Mouse (Mus musculus): Measurements from ENCODE around the gene Gm6657. TPM values are rescaled to one million over a fixed set of nuclear protein-coding genes. Genes with fewer than 3 reads are reported as not detected.

The Gm6657 gene
- polyA plus RNA-seq, 2 experiments = not detected

DNA sequence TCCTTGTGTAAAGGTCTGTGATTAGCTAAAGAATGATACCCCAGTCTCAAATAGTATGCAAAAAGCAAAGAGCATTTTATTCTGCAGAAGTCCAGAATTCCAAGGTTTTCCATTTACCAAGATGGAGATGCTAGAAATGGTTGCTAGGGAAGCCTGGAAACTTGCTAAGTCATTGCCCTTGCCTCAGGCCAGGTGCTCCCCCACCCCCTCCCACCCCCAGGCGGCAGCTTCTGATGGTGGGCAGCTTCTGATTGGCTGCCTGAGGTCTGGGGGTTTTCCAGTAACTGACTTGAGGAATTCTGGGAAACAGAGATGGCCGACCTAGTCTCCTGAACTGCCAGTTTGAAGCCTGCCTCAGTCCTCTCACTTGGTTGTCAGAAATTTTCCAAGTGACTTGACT, 12.6 kb upstream of the Gm6657 start:
- Histone ChIP-seq H3K27ac (no peak overlapping the region), H3K27me3 (ENCODE audit: control insufficient read depth, insufficient read depth, low read length) (no peaks in the 10 kb centered on the region), H3K4me2 (ENCODE audit: low read depth) (no peak overlapping the region), H3K9ac (replicated peaks) (no peak overlapping the region), H3K36me3 (replicated peaks; ENCODE audit: control insufficient read depth, insufficient read depth, low read depth) (no peaks in the 10 kb centered on the region), H3K4me3 (ENCODE audit: insufficient read depth in 1 of 2, low read depth in 2 of 2, low read length in 2 of 2) (no peak overlapping the region), H3K4me1 (replicated peaks; ENCODE audit: control insufficient read depth in 2 of 2, insufficient read depth in 2 of 2, low read length in 1 of 2) (no peaks in the 10 kb centered on the region), H3K9me3 (ENCODE audit: control insufficient read depth, low read length) (no peaks in the 10 kb centered on the region)
- 38% methylated on average over 2 of the region's 2 CpGs for WGBS (ENCODE audit: insufficient replicate concordance)
- no peak for DNase-seq (ENCODE audit: low read depth in 3 of 3, low spot score in 3 of 3)
- TF ChIP-seq EP300 (IDR thresholded peaks at IDR 0.05; ENCODE audit: low read depth) (no peak), CTCF (IDR thresholded peaks at IDR 0.05; ENCODE audit: low read depth) (no peak)
- ATAC-seq (ENCODE audit: insufficient read depth) = no peak

- Histone ChIP-seq H3K4me3 (ENCODE audit: insufficient read depth in 1 of 2, low read depth in 2 of 2, low read length in 2 of 2) (no peak overlapping the region), H3K4me1 (replicated peaks; ENCODE audit: control insufficient read depth in 2 of 2, insufficient read depth in 2 of 2, low read length in 1 of 2) (no peaks in the 10 kb centered on the region), H3K9ac (replicated peaks) (no peak overlapping the region), H3K27ac (no peak overlapping the region), H3K27me3 (ENCODE audit: control insufficient read depth, insufficient read depth, low read length) (no peaks in the 10 kb centered on the region), H3K36me3 (replicated peaks; ENCODE audit: control insufficient read depth, insufficient read depth, low read depth) (no peaks in the 10 kb centered on the region), H3K9me3 (ENCODE audit: control insufficient read depth, low read length) (no peaks in the 10 kb centered on the region), H3K4me2 (ENCODE audit: low read depth) (no peak overlapping the region)
- ATAC-seq (ENCODE audit: insufficient read depth) (no peak), DNase-seq (ENCODE audit: low read depth in 3 of 3, low spot score in 3 of 3) (no peak)
- WGBS (ENCODE audit: insufficient replicate concordance) = 6% methylated on average over 2 of the region's 2 CpGs
- TF ChIP-seq EP300 (IDR thresholded peaks at IDR 0.05; ENCODE audit: low read depth) (no peak), CTCF (IDR thresholded peaks at IDR 0.05; ENCODE audit: low read depth) (no peak)
Observed at GRCm38 (mm10) chr12:78195368-78195767, 1.3 kb downstream of the Gm6657 start.

DNA sequence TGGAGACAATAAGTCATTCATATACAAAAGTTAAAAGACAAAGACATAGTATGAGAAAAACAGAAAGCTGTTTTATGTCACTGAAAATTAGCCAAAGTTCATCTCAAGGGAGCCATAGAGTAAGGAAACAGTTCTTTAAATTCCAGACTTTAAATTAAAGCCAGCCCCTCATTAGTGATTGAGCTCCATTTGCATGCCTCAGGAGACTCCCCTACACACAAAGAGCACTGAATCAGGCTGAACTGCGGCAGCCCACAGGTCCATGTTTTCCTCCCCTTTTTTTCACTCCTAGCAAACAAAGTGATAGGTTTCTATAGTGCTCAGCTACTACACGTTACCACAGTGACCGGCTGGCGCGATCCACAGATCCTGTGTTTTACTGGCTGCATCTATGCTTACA, 9.6 kb downstream of the Gm6657 start:
- Histone ChIP-seq H3K4me3 (ENCODE audit: insufficient read depth in 1 of 2, low read depth in 2 of 2, low read length in 2 of 2) (no peak overlapping the region), H3K36me3 (replicated peaks; ENCODE audit: control insufficient read depth, insufficient read depth, low read depth) (no peaks in the 10 kb centered on the region), H3K27me3 (ENCODE audit: control insufficient read depth, insufficient read depth, low read length) (no peaks in the 10 kb centered on the region), H3K27ac (no peak overlapping the region), H3K9me3 (ENCODE audit: control insufficient read depth, low read length) (no peaks in the 10 kb centered on the region), H3K4me2 (ENCODE audit: low read depth) (no peak overlapping the region), H3K9ac (replicated peaks) (no peak overlapping the region), H3K4me1 (replicated peaks; ENCODE audit: control insufficient read depth in 2 of 2, insufficient read depth in 2 of 2, low read length in 1 of 2) (0 out of 4 replicates have a peak, but pooled peaks cover 0 to 2% of the 10 kb centered on the region in 2 experiments)
- WGBS (ENCODE audit: insufficient replicate concordance) = 71% methylated on average over 5 of the region's 5 CpGs
- TF ChIP-seq CTCF (IDR thresholded peaks at IDR 0.05; ENCODE audit: low read depth) = no peak
- no peak for ATAC-seq (ENCODE audit: insufficient read depth)
- DNase-seq (ENCODE audit: low read depth in 3 of 3, low spot score in 3 of 3) = no peak

DNA sequence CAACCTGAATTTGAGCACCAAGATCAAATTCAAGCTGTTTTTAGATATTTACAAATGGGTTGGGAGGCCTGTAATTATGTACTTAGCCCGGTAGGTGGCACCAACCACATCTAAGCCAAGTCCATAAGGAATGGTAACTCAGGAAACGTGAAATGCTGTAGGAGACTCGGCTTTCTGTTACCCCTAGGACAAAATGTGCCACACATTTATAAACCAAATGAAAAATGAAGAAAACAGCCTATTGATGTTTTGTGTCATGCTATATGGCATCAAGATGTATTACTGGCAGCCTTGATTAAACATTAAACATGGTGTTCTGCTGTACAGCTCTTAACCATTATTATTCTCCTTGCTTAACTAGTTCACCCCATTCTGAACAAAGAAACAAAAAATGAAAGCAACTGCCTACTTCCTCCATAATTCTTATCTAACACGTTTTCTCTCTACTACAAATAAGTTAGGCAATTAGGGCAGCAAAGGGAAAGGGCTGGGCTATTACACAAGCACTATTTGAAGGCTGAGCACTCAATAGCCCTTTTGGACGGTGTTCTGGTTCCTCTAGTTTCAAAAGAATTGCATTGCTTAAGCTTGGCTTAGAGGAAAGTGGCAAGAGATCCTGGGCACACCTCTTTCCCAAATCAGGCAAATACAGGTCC, 12.0 kb downstream of the Gm6657 start:
- no peak overlapping the region for H3K9ac ChIP-seq (replicated peaks)
- H3K36me3 ChIP-seq (replicated peaks; ENCODE audit: control insufficient read depth, insufficient read depth, low read depth) = no peaks in the 10 kb centered on the region
- H3K4me1 ChIP-seq (replicated peaks; ENCODE audit: control insufficient read depth in 2 of 2, insufficient read depth in 2 of 2, low read length in 1 of 2) = 0 out of 4 replicates have a peak, but pooled peaks cover 0 to 2% of the 10 kb centered on the region in 2 experiments
- no peak overlapping the region for H3K4me3 ChIP-seq (ENCODE audit: insufficient read depth in 1 of 2, low read depth in 2 of 2, low read length in 2 of 2)
- no peaks in the 10 kb centered on the region for H3K27me3 ChIP-seq (ENCODE audit: control insufficient read depth, insufficient read depth, low read length)
- peak; percentile 38 to 47 (median 45) for DNase-seq (ENCODE audit: low read depth in 3 of 3, low spot score in 3 of 3)
- H3K4me2 ChIP-seq (ENCODE audit: low read depth) = peak overlapping the region; percentile 47
- no peaks in the 10 kb centered on the region for H3K9me3 ChIP-seq (ENCODE audit: control insufficient read depth, low read length)
- H3K27ac ChIP-seq = no peak overlapping the region
- TF ChIP-seq CTCF (IDR thresholded peaks at IDR 0.05; ENCODE audit: low read depth) (peak; percentile 72), EP300 (IDR thresholded peaks at IDR 0.05; ENCODE audit: low read depth) (no peak)
- ATAC-seq (ENCODE audit: insufficient read depth) = 0 out of 2 replicates have a peak, but pooled peaks have one; percentile 56
- WGBS (ENCODE audit: insufficient replicate concordance) = 7% methylated on average over 5 of the region's 5 CpGs

- ATAC-seq (ENCODE audit: insufficient read depth) = no peak
- H3K27me3 ChIP-seq (ENCODE audit: control insufficient read depth, insufficient read depth, low read length) = no peaks in the 10 kb centered on the region
- H3K4me3 ChIP-seq (ENCODE audit: insufficient read depth in 1 of 2, low read depth in 2 of 2, low read length in 2 of 2) = no peak overlapping the region
- no peaks in the 10 kb centered on the region for H3K9me3 ChIP-seq (ENCODE audit: control insufficient read depth, low read length)
- 0 out of 4 replicates have a peak, but pooled peaks cover 0 to 2% of the 10 kb centered on the region in 2 experiments for H3K4me1 ChIP-seq (replicated peaks; ENCODE audit: control insufficient read depth in 2 of 2, insufficient read depth in 2 of 2, low read length in 1 of 2)
- no peak overlapping the region for H3K9ac ChIP-seq (replicated peaks)
- no peak overlapping the region for H3K4me2 ChIP-seq (ENCODE audit: low read depth)
- TF ChIP-seq CTCF (IDR thresholded peaks at IDR 0.05; ENCODE audit: low read depth) (no peak), EP300 (IDR thresholded peaks at IDR 0.05; ENCODE audit: low read depth) (no peak)
- DNase-seq (ENCODE audit: low read depth in 3 of 3, low spot score in 3 of 3) = no peak
- H3K27ac ChIP-seq = no peak overlapping the region
- WGBS (ENCODE audit: insufficient replicate concordance) = 54% methylated on average over 4 of the region's 4 CpGs
- no peaks in the 10 kb centered on the region for H3K36me3 ChIP-seq (replicated peaks; ENCODE audit: control insufficient read depth, insufficient read depth, low read depth)
Observed at GRCm38 (mm10) chr12:78206571-78206960, 12.5 kb downstream of the Gm6657 start.
